Mouse (Mus musculus) adrenal gland, postnatal 36 days (tissue): ENCODE data around the gene Pemt. TPM values are rescaled to one million over a fixed set of nuclear protein-coding genes. Genes with fewer than 3 reads are reported as not detected.
"Not testable (repeated sequence)": the region's sequence is repeated elsewhere in the genome, so short reads cannot be mapped to it uniquely, and the experiment has no call there.

Experiments
- DNase-seq, 2 experiments: peaks; one replicate each; pipeline ENCODE4 v3.0.0; 2021; ENCODE audit warnings: mixed read lengths in 1 of 2
- total RNA-seq, 2 experiments: library from RNA; stranded (reverse); gene quantifications; 2 replicates each; pipeline ENCODE4 v1.2.3; 2021

Pemt gene
- total RNA-seq, 2 experiments from 2014 or later: 7.0 to 8.4 TPM

DNA sequence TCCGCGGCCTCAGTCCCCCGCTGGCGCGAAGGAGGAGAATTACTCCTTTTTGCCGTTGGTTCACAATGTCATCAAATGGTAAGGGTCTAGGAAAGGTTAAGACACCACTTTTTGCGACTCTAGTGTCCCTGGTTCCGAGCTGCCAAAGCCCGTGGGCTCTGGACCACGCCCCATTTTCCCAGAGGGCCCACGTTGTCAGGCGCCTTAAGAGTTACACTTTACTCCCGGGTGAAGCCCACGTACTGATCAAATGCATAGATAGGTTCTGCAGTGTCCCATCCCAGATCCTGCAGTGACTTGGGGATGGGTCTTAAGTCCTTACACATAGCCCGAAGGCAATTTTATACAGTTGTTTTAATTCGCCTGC lies 97.9 kb downstream of the Pemt start:
- DNase-seq: no peak

DNA sequence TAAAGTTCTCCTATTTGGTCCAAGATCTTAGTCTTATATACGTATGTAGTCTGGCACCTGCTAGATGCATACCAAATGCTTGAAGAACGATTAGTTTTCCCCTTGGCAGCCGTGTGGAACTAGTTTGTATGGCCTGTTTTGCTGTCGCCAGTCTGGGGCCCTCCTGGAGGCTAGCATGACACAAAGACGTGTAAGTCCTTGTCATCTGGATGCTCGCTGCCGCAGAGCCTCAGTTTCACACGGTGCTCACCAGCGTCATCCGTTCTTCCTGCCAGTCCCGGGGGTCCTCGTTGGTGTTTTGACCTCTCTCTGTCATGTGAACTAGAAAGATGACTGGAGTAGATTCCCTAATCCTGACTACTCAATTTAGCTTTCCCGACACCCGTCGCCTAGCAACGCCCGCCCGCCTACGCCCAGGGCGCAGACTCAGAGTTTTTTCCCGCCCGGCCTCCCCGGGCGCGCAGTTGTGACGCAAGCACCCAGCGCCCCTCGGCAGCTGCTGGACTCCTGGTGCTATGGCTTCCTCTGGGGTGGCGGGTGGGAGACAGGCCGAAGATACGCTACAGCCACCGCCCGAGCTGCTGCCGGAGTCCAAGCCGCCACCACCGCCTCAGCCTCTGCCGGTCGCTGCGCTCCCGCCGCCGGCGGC lies 98.4 kb downstream of the Pemt start, which contains the start of gene Med9:
TSS of gene Med9 (plus strand) at position 455 of the 649 bp plus-strand sequence.
- DNase-seq: peak; percentile 97

DNA sequence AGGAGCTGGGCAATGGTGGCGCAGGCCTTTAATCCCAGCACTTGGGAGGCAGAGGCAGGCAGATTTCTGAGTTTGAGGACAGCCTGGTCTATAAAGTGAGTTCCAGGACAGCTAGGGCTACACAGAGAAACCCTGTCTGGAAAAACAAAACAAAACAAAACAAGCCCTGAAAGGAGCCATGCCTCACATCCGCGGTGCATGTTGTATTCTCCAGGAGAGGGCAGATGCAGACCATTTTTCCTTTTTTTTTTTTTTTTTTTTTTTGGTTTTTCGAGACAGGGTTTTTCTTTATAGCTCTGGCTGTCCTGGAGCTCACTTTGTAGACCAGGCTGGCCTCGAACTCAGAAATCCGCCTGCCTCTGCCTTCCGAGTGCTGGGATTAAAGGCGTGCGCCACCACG lies 101.4 kb downstream of the Pemt start:
- DNase-seq: not testable (repeated sequence)

- DNase-seq: peak; percentile 71 to 72
These were observed 104.9 kb downstream of the Pemt start for GRCm38 (mm10) chr11:59941391-59941790.

GRCm38 (mm10) chr11:59940645-59941044 lies 105.6 kb downstream of the Pemt start:
- no peak for DNase-seq

DNA sequence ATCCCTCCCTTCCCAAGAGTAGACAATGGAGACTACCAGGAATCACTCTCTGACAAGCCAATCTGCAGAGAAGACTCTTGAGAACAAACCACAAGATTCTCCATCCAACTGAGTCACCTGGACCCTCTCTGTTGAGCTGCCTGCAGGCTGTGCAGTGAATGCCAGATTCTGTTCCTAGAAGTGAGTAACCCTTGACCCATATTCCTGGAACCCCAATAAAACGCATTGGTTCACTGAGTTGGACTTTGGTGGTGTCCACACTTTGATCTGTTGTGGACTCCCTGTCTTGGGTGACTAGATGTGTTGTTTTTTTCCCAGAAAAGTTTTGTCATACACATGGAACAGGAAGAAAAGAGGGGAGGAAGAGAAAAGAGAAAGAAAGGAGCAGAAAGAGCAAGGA lies 106.5 kb downstream of the Pemt start:
- no peak for DNase-seq

DNA sequence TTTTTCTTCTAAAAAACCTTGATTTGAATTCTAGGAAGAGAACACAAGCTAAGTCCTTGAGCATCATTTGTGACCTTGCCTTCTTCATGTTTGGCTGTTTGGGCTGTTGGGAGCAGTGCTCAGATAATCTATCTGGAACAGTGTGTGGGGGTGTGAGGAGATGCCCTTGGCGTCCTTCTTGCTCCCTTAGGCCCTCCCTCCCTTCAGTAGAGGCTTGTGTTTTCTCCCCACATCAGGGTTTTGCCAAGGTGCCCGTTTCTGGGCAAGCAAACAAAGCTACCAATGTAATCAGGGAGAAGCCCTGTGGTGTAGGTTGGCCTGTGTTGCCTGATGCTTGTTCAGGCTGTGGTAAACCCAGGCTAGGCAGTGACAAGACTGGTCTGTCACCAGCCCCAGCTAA lies 108.7 kb downstream of the Pemt start:
- peak; percentile 52 to 62 for DNase-seq

- peak in 1 of 2 experiments; percentile 31 for DNase-seq
These were observed 109.3 kb downstream of the Pemt start for GRCm38 (mm10) chr11:59937023-59937422.

- peak in 1 of 2 experiments; percentile 34 for DNase-seq
These were observed 112.3 kb downstream of the Pemt start for GRCm38 (mm10) chr11:59933943-59934342.

DNA sequence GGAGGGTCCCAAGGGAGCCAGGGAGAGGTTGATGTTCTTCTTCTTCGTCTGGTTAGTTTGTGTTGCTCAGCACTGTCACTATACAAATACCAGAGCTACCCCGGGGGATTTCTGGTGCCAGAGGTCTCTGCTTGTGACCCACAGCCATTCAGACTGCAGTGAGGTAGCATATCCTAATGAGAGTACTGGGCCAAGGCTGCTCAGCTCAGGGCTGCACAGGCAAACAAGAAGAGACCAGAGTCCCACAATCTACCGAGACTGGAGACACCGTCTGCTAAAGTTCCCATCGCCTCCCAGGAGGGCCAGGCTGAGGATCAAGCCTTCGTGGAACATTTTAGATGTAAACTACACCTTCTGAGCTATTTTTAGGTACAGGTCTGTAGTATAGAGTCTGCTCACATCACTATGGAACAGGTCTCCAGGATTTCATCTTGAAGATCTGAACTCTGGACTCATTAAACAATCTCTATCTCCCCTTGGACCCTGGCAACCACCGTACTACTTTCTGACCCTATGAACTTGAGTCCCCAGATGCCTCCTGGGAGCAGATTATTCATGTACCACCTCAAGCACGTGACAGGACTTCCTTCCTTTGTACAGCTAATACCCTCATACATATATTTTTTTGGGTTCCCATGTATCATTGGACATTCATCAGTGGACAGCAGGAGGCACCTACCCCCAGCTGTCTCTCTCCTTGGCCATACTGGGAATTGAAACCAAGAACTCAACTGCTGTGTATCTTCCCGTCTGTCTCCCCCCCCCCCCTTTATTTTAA lies 113.5 kb downstream of the Pemt start:
- DNase-seq: no peak

DNA sequence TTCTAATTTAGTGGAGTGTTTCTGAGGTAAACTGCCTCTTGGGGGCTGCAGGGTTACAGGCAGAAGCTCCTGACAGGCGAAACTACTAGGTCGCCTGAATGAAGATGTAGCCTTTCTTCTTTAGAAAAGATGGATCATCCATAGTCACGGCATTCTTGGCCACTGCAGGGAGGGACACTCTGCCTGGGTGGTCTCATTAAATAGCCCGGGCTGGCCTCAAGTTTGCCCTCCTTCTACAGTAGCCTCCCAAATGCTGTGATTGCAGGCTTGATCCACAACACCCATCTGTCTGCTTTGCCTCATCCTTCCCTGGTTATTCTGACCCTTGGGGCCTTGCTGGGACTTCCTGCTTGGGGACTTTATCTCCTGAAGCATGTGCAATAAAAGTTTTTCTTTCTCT lies 116.3 kb downstream of the Pemt start:
- DNase-seq: no peak

DNA sequence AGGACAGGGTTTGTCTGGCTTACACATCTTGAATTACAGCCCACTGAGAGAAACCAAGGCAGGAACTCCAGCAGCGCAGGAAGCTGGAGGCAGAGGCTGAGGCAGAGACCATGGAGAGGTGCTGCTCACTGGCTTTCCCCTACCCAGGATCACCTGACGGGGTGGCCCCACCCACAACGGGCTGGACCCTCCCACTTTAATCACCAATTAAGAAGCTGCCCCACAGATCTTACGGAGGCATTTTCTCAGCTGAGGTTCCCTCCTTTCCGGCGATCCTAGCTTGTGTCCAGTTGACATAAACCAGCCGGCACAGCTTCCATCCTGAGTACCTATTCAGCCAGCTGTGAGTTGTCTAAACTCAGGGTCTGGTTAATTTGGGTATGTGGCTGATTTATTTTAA lies 125.0 kb downstream of the Pemt start:
- no peak for DNase-seq

Other genes starting within 250 kb of the Pemt start
- 100 to 1,000 TPM in 1 of 2 experiments, 10 to 100 TPM in 1; 46.9 to 101 TPM for gene Flcn, start 236.5 kb downstream of the Pemt start, total RNA-seq
- gene Nt5m, start 207.0 kb downstream of the Pemt start, total RNA-seq: 10 to 100 TPM; 24.4 to 29.7 TPM
- gene Cops3, start 206.7 kb downstream of the Pemt start, total RNA-seq: 100 to 1,000 TPM in 1 of 2 experiments, 10 to 100 TPM in 1; 85.2 to 108 TPM
- gene Med9, start 98.3 kb downstream of the Pemt start, total RNA-seq: 10 to 100 TPM; 28.8 to 33.1 TPM
- gene Rasd1, start 81.5 kb downstream of the Pemt start, total RNA-seq: 10 to 100 TPM; 29.1 to 43.5 TPM
- 10 to 100 TPM; 43.9 to 46.7 TPM for gene Rai1, start 58.5 kb upstream of the Pemt start, total RNA-seq
- gene Srebf1, start 176.1 kb upstream of the Pemt start, total RNA-seq: 100 to 1,000 TPM; 160 to 181 TPM